Mouse (Mus musculus): ENCODE data around the gene Capn5.

The Capn5 gene

DNA sequence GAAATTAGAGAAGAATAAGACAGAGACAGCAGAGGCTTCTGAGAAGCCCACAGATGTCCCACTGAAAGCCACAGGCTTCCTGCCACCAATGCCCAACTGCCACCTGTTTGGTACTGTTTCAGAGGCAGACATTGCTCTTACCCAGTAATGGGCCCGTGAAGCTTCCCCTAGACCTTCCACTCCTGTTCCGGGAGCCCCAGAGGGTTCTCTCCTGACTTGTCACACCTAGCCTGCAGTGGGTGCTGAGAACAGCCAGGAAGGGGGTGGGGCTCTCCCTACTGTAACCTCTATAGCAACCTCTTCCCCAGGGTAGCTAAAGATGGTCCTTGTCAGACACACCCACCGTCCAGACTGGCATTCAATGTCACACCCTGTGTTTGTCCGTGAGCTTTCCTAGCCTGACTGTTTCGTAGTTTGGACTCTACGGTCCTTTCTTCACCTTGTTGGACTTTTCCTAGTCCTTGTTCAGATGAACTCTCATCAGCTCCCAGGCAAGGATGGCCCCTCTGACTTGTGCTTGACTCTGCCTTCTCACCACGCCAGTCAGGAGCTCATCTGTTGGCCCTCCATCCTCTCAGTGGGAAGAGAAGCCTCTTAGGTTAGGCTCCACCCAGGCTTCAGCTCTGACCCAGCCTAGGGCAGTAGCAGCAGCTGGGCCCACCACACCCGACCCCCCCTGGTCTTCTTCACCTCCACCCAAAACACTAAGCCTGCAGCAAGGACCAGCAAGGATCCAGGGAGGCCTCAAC is 1.6 kb downstream of the Capn5 start:
- DNase-seq (ENCODE audit: low spot score in 2 of 2): no peak

DNA sequence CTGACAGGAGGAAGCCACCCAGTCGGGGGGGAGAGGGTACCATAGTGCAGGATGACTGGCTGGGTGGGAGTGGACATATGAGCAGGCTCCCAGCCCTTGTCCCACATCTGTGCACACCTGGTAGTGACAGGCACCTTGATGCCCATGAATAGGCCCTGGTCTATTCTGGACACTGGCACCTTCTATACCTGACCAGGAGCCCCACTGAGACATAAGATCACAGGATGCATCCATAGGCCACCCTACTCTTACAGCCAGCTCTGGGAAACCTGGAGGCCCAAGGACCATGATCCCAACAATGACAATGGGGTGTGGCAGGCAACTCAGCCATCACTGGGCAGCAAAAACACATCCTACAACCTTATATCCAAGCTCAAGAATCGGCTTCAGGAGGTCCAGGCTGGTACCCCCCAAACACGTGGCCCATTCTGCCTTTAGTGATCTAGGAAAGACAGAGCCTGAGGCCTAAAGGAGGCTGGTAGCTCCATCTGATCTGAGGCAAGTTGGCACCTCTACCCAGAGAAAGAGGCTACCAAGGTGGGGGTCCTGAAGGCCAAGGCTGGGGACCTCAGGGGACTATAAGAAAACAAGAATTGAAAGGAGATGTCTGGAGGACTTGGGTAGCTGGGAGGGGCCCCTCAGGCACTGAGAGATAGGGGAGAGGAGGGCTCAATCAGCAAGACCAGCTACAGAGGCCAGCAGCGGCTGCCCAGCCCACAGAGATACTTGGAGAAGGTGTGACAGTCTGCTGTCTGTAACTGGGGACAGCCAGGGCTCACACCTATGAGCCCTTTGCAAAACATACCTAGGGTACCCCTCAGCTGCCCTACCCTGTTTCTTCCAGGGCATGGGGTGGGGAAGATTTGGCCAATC is 3.0 kb downstream of the Capn5 start:
- DNase-seq (ENCODE audit: low spot score in 2 of 2): no peak

- no peak for DNase-seq (ENCODE audit: low spot score in 2 of 2)
Observed at GRCm38 (mm10) chr7:98173408-98173807, 4.7 kb downstream of the Capn5 start.

- no peak for DNase-seq (ENCODE audit: low spot score in 2 of 2)
Observed at GRCm38 (mm10) chr7:98172661-98173060, 5.4 kb downstream of the Capn5 start.

- no peak for DNase-seq (ENCODE audit: low spot score in 2 of 2)
Observed at GRCm38 (mm10) chr7:98171141-98172073, 6.7 kb downstream of the Capn5 start.

- no peak for DNase-seq (ENCODE audit: low spot score in 2 of 2)
Observed at GRCm38 (mm10) chr7:98164999-98165528, 13.0 kb downstream of the Capn5 start.

GRCm38 (mm10) chr7:98164382-98164998 is 13.6 kb downstream of the Capn5 start:
- DNase-seq (ENCODE audit: low spot score in 2 of 2): no peak

GRCm38 (mm10) chr7:98163700-98164099 is 14.4 kb downstream of the Capn5 start:
- no peak for DNase-seq (ENCODE audit: low spot score in 2 of 2)

DNA sequence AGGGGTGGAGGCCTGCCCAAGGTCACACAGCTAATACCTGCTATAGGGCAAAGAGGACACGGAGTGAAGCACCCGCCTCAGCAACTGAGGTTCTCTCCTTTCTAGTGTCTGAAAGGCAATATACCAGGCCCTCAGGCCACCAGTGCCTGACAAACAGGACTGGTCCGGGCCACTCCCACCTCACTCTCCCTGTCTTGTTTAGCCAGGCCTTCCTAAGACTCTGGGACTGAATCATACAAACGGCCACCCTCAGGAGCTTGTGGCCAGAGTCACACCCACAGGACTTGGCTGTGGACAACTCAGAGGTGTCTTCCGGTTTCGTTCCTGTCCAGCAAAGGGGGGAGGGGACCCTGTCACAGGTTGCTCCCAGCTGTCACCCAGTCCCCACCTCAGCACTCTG is 15.8 kb downstream of the Capn5 start:
- DNase-seq (ENCODE audit: low spot score in 2 of 2): no peak

GRCm38 (mm10) chr7:98160041-98160740 is 17.9 kb downstream of the Capn5 start:
- DNase-seq (ENCODE audit: low spot score in 2 of 2): no peak

GRCm38 (mm10) chr7:98158481-98158880 is 19.6 kb downstream of the Capn5 start:
- no peak for DNase-seq (ENCODE audit: low spot score in 2 of 2)

DNA sequence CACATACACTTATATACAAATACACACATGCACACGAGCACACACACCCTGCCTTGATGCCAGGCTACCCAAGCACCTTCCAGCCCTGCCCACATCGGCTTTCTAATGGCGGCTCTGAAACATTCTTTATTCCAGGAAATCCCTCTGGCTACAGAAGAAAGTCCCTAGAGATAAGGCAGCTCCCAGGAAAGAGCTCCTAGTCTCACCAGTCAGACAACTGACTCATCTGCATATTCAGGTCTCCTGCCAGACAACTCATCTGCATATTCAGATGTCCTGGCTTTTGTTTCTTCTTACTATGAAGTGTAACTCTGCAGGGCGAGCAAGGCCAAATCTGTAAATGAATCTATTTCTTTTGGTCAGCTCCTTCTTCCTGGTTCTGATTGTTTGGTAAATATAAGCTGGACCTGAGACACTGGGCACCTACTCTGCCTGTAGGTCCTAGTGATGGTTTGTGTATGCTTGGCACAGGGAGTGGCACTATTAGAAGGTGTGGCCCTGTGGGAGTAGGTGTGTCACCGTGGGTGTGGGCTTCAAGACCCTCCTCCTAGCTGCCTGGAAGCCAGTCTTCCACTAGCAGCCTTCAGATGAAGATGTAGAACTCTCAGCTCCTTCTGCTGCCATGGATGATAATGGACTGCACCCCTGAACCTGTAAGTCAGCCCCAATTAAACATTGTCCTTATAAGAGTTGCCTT is 20.3 kb downstream of the Capn5 start:
- DNase-seq (ENCODE audit: low spot score in 2 of 2): no peak

GRCm38 (mm10) chr7:98156280-98156665 is 21.8 kb downstream of the Capn5 start:
- no peak for DNase-seq (ENCODE audit: low spot score in 2 of 2)

GRCm38 (mm10) chr7:98155546-98156279 is 22.4 kb downstream of the Capn5 start:
- peak; percentile 47 to 51 for DNase-seq (ENCODE audit: low spot score in 2 of 2)

DNA sequence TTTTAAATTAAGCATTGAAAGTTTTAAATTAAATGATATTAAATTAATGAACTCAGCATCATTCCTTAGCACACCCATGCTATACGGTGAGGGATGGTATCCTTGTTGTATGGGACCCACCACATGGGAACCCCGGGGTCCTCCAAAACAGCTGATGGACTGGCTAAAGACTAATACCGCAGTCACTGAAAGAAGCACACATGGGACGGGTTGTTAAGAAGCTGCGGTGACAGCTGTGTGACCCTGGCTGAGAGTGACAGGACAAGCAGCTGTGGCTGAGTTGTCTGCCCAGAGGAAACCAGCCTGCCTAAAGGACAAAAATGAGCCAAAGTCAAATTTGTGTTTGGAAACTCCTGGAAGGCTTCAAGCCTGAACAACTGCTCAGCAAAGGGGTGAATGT is 24.2 kb downstream of the Capn5 start:
- DNase-seq (ENCODE audit: low spot score in 2 of 2): no peak

- DNase-seq (ENCODE audit: low spot score in 2 of 2): no peak
Observed at GRCm38 (mm10) chr7:98153345-98153744, 24.7 kb downstream of the Capn5 start.

- DNase-seq (ENCODE audit: low spot score in 2 of 2): no peak
Observed at GRCm38 (mm10) chr7:98152400-98152799, 25.7 kb downstream of the Capn5 start.

DNA sequence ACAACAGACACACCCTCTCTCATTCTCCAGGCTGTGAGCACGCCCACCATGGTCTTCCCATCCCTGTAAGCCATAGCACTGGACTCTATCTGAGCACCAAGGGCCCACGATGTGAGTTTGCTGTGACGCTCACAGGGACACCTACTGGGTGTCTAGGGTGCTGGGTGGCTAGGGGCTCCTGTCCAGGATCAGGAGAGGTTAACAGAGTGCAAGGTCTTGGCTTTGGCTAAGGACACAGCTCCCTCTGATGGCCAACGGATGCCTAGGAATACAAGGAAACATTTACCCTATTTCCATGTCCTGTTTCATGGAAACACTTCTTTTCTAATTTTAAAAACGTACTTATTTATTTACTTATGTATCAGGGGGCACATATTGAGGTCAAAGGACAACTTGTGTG is 27.5 kb downstream of the Capn5 start:
- no peak for DNase-seq (ENCODE audit: low spot score in 2 of 2)

DNA sequence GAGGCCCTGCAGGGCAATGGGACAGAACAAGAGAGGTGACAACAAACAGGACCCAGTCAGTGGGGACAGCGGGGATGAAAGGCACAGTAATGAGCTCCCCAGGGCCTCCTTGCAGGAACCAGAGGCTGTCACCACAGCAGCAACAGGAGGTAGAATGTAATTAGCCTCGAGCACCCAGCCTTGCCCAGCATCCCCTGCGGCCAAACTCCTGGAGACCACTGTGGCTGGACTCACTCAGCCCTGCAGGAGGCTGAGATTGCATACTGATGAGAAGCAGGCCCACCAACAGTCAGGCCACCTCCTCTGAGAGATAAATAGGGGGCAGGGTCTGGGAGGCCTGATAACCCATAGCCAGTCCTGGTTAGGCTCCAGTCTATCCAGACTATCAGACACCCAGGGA is 28.3 kb downstream of the Capn5 start:
- no peak for DNase-seq (ENCODE audit: low spot score in 2 of 2)

All from frontal cortex, postnatal 25 days (tissue).